Mouse (Mus musculus) CH12.LX (cell line): ENCODE measurements around the gene Mrps23. TPM values are rescaled to one million over a fixed set of nuclear protein-coding genes. Genes with fewer than 3 reads are reported as not detected.

Experiments
- DNase-seq: peaks from one replicate; pipeline ENCODE4 v3.0.0-alpha.2; 2013; ENCODE audit errors: extremely low read depth
- H3K27ac ChIP-seq: 2 replicates; pipeline ENCODE4 v1.5.1; 2012; ENCODE audit warnings: low read depth, mild to moderate bottlenecking, control low read depth, moderate library complexity; ENCODE audit not compliant: insufficient read depth
- H3K27me3 ChIP-seq: replicated peaks from 2 replicates; pipeline ENCODE3; 2012; ENCODE audit warnings: inconsistent platforms
- H3K36me3 ChIP-seq, 2 experiments: replicated peaks in 1 of 2; 2 replicates each; pipeline versions ENCODE3 to v1.6.1; 2012; ENCODE audit warnings: inconsistent platforms in 1 of 2, low read length in 1 of 2, mild to moderate bottlenecking in 1 of 2, mixed read lengths in 1 of 2, moderate library complexity in 1 of 2; ENCODE audit not compliant: control insufficient read depth in 1 of 2, insufficient read depth in 1 of 2
- H3K4me1 ChIP-seq, 2 experiments: 2 replicates each; pipeline ENCODE4 v1.6.1; 2012; ENCODE audit warnings: inconsistent platforms in 1 of 2, moderate library complexity in 1 of 2; ENCODE audit not compliant: insufficient read depth in 2 of 2, control insufficient read depth in 1 of 2
- H3K4me2 ChIP-seq: 2 replicates; pipeline ENCODE4 v1.6.1; 2012; ENCODE audit warnings: low read depth, mild to moderate bottlenecking, control low read depth; ENCODE audit not compliant: poor library complexity, insufficient read depth, severe bottlenecking
- H3K4me3 ChIP-seq, 3 experiments: fragments of 150-350 bp in 1 of 3; sonication (generic) in 1 of 3; replicated peaks in 1 of 3; 2 replicates each; pipeline versions ENCODE3 to v1.5.1; 2011 to 2012; ENCODE audit warnings: low read depth in 2 of 3, low read length in 2 of 3, mild to moderate bottlenecking in 2 of 3, moderate library complexity in 2 of 3, control low read depth in 1 of 3, improper control_type of control experiment in 1 of 3, inconsistent platforms in 1 of 3, mixed read lengths in 1 of 3; ENCODE audit not compliant: poor library complexity in 1 of 3
- H3K79me2 ChIP-seq: replicated peaks from 2 replicates; pipeline ENCODE4 v1.6.1; 2012; ENCODE audit warnings: mild to moderate bottlenecking, moderate library complexity; ENCODE audit not compliant: control insufficient read depth, poor library complexity, insufficient read depth, severe bottlenecking; ENCODE audit errors: extremely low read depth
- H3K9ac ChIP-seq: 2 replicates; pipeline ENCODE4 v1.6.1; 2012; ENCODE audit warnings: low read depth, mild to moderate bottlenecking, control low read depth, moderate library complexity; ENCODE audit not compliant: insufficient read depth
- H3K9me3 ChIP-seq: replicated peaks from 2 replicates; pipeline ENCODE3; 2012; ENCODE audit warnings: low read length, inconsistent platforms, mixed read lengths
- CHD2 ChIP-seq: IDR thresholded peaks from 2 replicates; pipeline ENCODE4 v1.6.1; 2011; ENCODE audit warnings: low read length, improper control_type of control experiment
- CTCF ChIP-seq, 2 experiments: IDR thresholded peaks in 1 of 2; conservative IDR thresholded peaks in 1 of 2; 2 replicates each; pipeline ENCODE4 v1.5.1; 2011 to 2012; ENCODE audit warnings: low read depth in 2 of 2, low read length in 2 of 2, improper control_type of control experiment in 1 of 2, inconsistent platforms in 1 of 2, mild to moderate bottlenecking in 1 of 2, moderate library complexity in 1 of 2
- JUND ChIP-seq: conservative IDR thresholded peaks from 2 replicates; pipeline ENCODE4 v1.6.1; 2011; ENCODE audit warnings: low read depth, low read length, improper control_type of control experiment
- MAFK ChIP-seq: IDR thresholded peaks from 2 replicates; pipeline ENCODE4 v1.6.1; 2011; ENCODE audit warnings: low read length, improper control_type of control experiment; ENCODE audit not compliant: insufficient replicate concordance
- MEF2A ChIP-seq: IDR thresholded peaks from 2 replicates; pipeline ENCODE4 v1.6.1; 2014; ENCODE audit warnings: low read depth, mild to moderate bottlenecking, inconsistent platforms, low read length, improper control_type of control experiment, borderline replicate concordance
- PAX5 ChIP-seq: IDR thresholded peaks from 2 replicates; pipeline ENCODE4 v1.6.1; 2012; ENCODE audit warnings: low read length, inconsistent platforms, mixed read lengths
- POLR2AphosphoS2 ChIP-seq: IDR thresholded peaks from 2 replicates; pipeline ENCODE4 v1.6.1; 2011; ENCODE audit warnings: low read depth, low read length, improper control_type of control experiment
- RAD21 ChIP-seq: IDR thresholded peaks from 2 replicates; pipeline ENCODE4 v1.6.1; 2011; ENCODE audit warnings: low read depth, mild to moderate bottlenecking, low read length, improper control_type of control experiment, moderate library complexity
- RCOR1 ChIP-seq: conservative IDR thresholded peaks from 2 replicates; pipeline ENCODE4 v1.6.1; 2012; ENCODE audit warnings: low read depth, mild to moderate bottlenecking, inconsistent platforms, low read length, improper control_type of control experiment
- SIN3A ChIP-seq: IDR thresholded peaks from 2 replicates; pipeline ENCODE4 v1.6.1; 2012; ENCODE audit warnings: low read length, improper control_type of control experiment, inconsistent platforms
- SMC3 ChIP-seq: IDR thresholded peaks from 2 replicates; pipeline ENCODE4 v1.6.1; 2011; ENCODE audit warnings: low read depth, low read length, improper control_type of control experiment
- UBTF ChIP-seq: IDR thresholded peaks from 2 replicates; pipeline ENCODE4 v1.6.1; 2012; ENCODE audit warnings: low read depth, mild to moderate bottlenecking, inconsistent platforms, low read length, improper control_type of control experiment, moderate library complexity
- USF1 ChIP-seq: IDR thresholded peaks from 2 replicates; pipeline ENCODE4 v1.6.1; 2014; ENCODE audit warnings: low read depth, mild to moderate bottlenecking, inconsistent platforms, low read length, improper control_type of control experiment
- USF2 ChIP-seq: conservative IDR thresholded peaks from 2 replicates; pipeline ENCODE4 v1.6.1; 2011; ENCODE audit warnings: low read depth, low read length, improper control_type of control experiment
- ZMIZ1 ChIP-seq: IDR thresholded peaks from 2 replicates; pipeline ENCODE4 v1.6.1; 2012; ENCODE audit warnings: low read depth, mild to moderate bottlenecking, inconsistent platforms, low read length, improper control_type of control experiment
- dilution Hi-C: fragments of 300-500 bp; cut with MboI; formaldehyde crosslinking; loops from 2 replicates; pipeline ENCODE4 v1.14.3; 2020; ENCODE audit warnings: low sequenced_read_pairs; ENCODE audit not compliant: extremely low pct_unique_long_range_greater_than_20kb, extremely low pct_ligation_motif_present
- in situ Hi-C: fragments of 300-500 bp; cut with MboI; formaldehyde crosslinking; loops from 3 replicates; pipeline ENCODE4 v1.14.3; 2019; ENCODE audit warnings: low sequenced_read_pairs, low pct_ligation_motif_present, low pct_unique_long_range_greater_than_20kb, mixed read lengths
- polyA plus RNA-seq: library from polyadenylated mRNA; unstranded; fragments of >175 nt; gene quantifications from 2 replicates; pipeline ENCODE4 v1.2.1, GENCODE M21; 2012; ENCODE audit warnings: low read depth; ENCODE audit not compliant: insufficient read length
- total RNA-seq, 2 experiments: library from RNA; depleted of rRNA; stranded (reverse); fragments of 300-350 nt in 1 of 2; fragments of >200 nt in 1 of 2; gene quantifications; 2 replicates each; pipeline ENCODE4 v1.2.3; 2012 to 2014

Gene Mrps23
- total and polyA plus RNA-seq, 3 experiments, result 185 to 233 (median 227) TPM

- no peak for DNase-seq
- Histone ChIP-seq H3K4me1 (peaks cover 0 to 5% of the 10 kb centered on the region in 2 experiments; a peak in 2 of 4 replicates), H3K79me2 (no peaks in the 10 kb centered on the region), H3K4me3 (no peak overlapping the region), H3K27me3 (peaks cover 23% of the 10 kb centered on the region), H3K9ac (no peak overlapping the region), H3K27ac (no peak overlapping the region), H3K36me3 (no peaks in the 10 kb centered on the region), H3K9me3 (peaks cover 23% of the 10 kb centered on the region), H3K4me2 (no peak overlapping the region)
- in situ Hi-C loops (loop anchor here (10.0 kb wide), 1 partner anchor 567 kb away; no protein-coding TSS in a partner anchor), dilution Hi-C loops (no loop called here)
- TF ChIP-seq CTCF (conservative IDR thresholded peaks at IDR 0.05 in 1 of 2, IDR thresholded peaks at IDR 0.05 in 1 of 2; ENCODE audit: low read depth in 2 of 2, low read length in 2 of 2), result peak; percentile 52 to 60; a peak in 3 of 4 replicates
- peak; percentile 46 for TF ChIP-seq SMC3
- no peak for TF ChIP-seq PAX5
- peak; percentile 46 for TF ChIP-seq RAD21
Measured at GRCm38 (mm10) chr11:88258212-88258611, 54.0 kb downstream of the Mrps23 start.

- dilution Hi-C loops (no loop called here), in situ Hi-C loops (no loop called here)
- no peak for TF ChIP-seq RCOR1
- TF ChIP-seq PAX5, result no peak
- TF ChIP-seq JUND, result no peak
- TF ChIP-seq CHD2, result no peak
- no peak for TF ChIP-seq ZMIZ1
- no peak for TF ChIP-seq POLR2AphosphoS2
- TF ChIP-seq USF1, result no peak
- no peak for TF ChIP-seq UBTF
- no peak for TF ChIP-seq MEF2A
- no peak for TF ChIP-seq USF2
- TF ChIP-seq SIN3A, result no peak
- TF ChIP-seq MAFK, result no peak
- no peak for DNase-seq
- Histone ChIP-seq H3K27me3 (peaks cover 20% of the 10 kb centered on the region), H3K27ac (no peak overlapping the region), H3K4me2 (no peak overlapping the region), H3K36me3 (no peaks in the 10 kb centered on the region), H3K4me3 (no peak overlapping the region), H3K79me2 (no peaks in the 10 kb centered on the region), H3K9ac (no peak overlapping the region), H3K4me1 (no peaks in the 10 kb centered on the region), H3K9me3 (peaks cover 26% of the 10 kb centered on the region)
Measured at GRCm38 (mm10) chr11:88260463-88260862, 56.3 kb downstream of the Mrps23 start.

Other genes with a start within 250 kb of the Mrps23 start
- gene Dynll2, start 216.9 kb upstream of the Mrps23 start, total RNA-seq (2012; rRNA removed), result 35.8 and 43.0 TPM in 2 replicates
- 13.0 and 14.0 TPM in 2 replicates for gene Dynll2, start 216.9 kb upstream of the Mrps23 start, total RNA-seq (2014; rRNA removed)
- 147 and 148 TPM in 2 replicates for gene Dynll2, start 216.9 kb upstream of the Mrps23 start, polyA plus RNA-seq
- gene Srsf1, start 157.0 kb upstream of the Mrps23 start, total RNA-seq (2012; rRNA removed), result 416 and 617 TPM in 2 replicates
- 812 and 852 TPM in 2 replicates for gene Srsf1, start 157.0 kb upstream of the Mrps23 start, total RNA-seq (2014; rRNA removed)
- 705 and 730 TPM in 2 replicates for gene Srsf1, start 157.0 kb upstream of the Mrps23 start, polyA plus RNA-seq
- gene Vezf1, start 136.1 kb upstream of the Mrps23 start, total RNA-seq (2012; rRNA removed), result 5.6 and 7.4 TPM in 2 replicates
- 8.3 and 9.8 TPM in 2 replicates for gene Vezf1, start 136.1 kb upstream of the Mrps23 start, total RNA-seq (2014; rRNA removed)
- 10.1 and 11.4 TPM in 2 replicates for gene Vezf1, start 136.1 kb upstream of the Mrps23 start, polyA plus RNA-seq
- gene Cuedc1, start 106.3 kb upstream of the Mrps23 start, total RNA-seq (2012; rRNA removed), result 0.34 and 0.47 TPM in 2 replicates
- 0.18 and 0.20 TPM in 2 replicates for gene Cuedc1, start 106.3 kb upstream of the Mrps23 start, total RNA-seq (2014; rRNA removed)
- 0.51 and 0.76 TPM in 2 replicates for gene Cuedc1, start 106.3 kb upstream of the Mrps23 start, polyA plus RNA-seq
- gene Ccdc182, start 89.7 kb downstream of the Mrps23 start, total RNA-seq (2012; rRNA removed), result not detected in 2 replicates
- not detected in 2 replicates for gene Ccdc182, start 89.7 kb downstream of the Mrps23 start, total RNA-seq (2014; rRNA removed)
- gene Ccdc182, start 89.7 kb downstream of the Mrps23 start, polyA plus RNA-seq, result not detected in 2 replicates